Mouse (Mus musculus) lung, postnatal 0 days (tissue): Measurements from ENCODE around the gene Nr2e1.

Experiments used
- CTCF ChIP-seq: IDR thresholded peaks from 2 replicates; pipeline ENCODE4 v1.5.1; 2016; ENCODE audit warnings: antibody characterized with exemption, mild to moderate bottlenecking
- EP300 ChIP-seq: IDR thresholded peaks from 2 replicates; pipeline ENCODE4 v1.6.1; 2016; ENCODE audit warnings: antibody characterized with exemption, mild to moderate bottlenecking, control low read depth

- TF ChIP-seq CTCF: no peak
- TF ChIP-seq EP300: no peak
Measured at GRCm38 (mm10) chr10:42518363-42518762, 65.1 kb downstream of the Nr2e1 start.
